8 mouse cellular contexts compared by ENCODE assay signal in the genomic region with DNA sequence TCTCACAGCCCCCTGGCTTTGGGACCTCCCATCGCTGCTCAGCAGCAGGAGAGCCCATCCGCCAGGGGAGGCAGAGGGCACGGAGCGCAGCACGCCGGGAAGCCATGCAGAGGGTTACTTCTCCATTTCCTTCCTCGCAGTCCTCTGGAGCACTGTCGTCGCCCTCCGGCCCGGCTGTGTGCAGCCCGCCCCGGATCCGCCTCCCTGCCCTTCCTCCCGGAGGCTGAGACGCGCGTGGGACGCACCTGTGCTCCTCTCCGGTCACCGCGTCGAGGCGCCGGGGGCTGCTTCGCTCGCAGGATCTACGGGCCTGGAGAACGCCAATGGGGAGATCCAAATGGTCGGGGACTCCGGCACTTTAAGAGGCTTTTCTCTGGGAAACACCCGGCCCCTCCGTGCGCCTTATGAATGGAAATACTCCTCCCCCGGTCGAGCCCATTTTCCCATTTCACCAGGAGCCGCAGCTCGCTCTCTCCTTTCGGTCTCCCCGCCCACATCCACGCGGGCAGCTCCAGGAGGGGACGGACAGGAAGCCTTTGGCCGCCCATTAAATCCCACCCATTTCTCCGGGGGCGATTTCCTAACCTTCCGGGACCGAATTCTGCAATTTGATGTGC. TPM values are rescaled to one million over a fixed set of nuclear protein-coding genes. Genes with fewer than 3 reads are reported as not detected.
DNase-seq lines count a peak whose midpoint lies in the region; ATAC-seq and TF ChIP-seq lines count a peak whose summit lies in the region.

Gene Unc79, plus strand, starts transcription at position 82 of the 617 bp plus-strand sequence.

- H3K4me1 ChIP-seq in kidney, adult 2 months (ENCODE audit: control insufficient read depth, insufficient read depth, low read length) = no peaks in the 10 kb centered on the region
- H3K4me1 ChIP-seq in midbrain, embryonic 11.5 days (ENCODE audit: control insufficient read depth, insufficient read depth, low read length) = peaks cover 4% of the 10 kb centered on the region; the same call in 1 of the 2 replicates
- peaks cover 5% of the 10 kb centered on the region; the same call in 1 of the 2 replicates for H3K4me1 ChIP-seq in stomach, embryonic 14.5 days (ENCODE audit: control insufficient read depth, insufficient read depth, low read length)

- WGBS in kidney, adult 2 months = under 1% methylated on average over 48 of the region's 48 CpGs
- WGBS in midbrain, embryonic 11.5 days = under 1% methylated on average over 48 of the region's 48 CpGs
- under 1% methylated on average over 46 of the region's 48 CpGs for WGBS in stomach, embryonic 14.5 days

- intact Hi-C loops in gastrocnemius, postnatal 14 days (cut with DNase I; ENCODE audit: low total_unique reads) = no loop called here
- intact Hi-C loops in left cerebral cortex, postnatal 4 days (cut with DNase I) = loop anchor here (10.0 kb wide), 1 partner anchor 106 kb away; no protein-coding TSS in a partner anchor

- peak within 1 kb of the TSS; percentile 91 for H3K4me2 ChIP-seq in midbrain, embryonic 11.5 days
- peak within 1 kb of the TSS; percentile 86 for H3K4me2 ChIP-seq in stomach, embryonic 14.5 days (replicated peaks; ENCODE audit: low read depth, low read length)

- H3K36me3 ChIP-seq in kidney, adult 2 months (ENCODE audit: control insufficient read depth, insufficient read depth, low read length) = no peaks in the 10 kb centered on the region
- no peaks in the 10 kb centered on the region for H3K36me3 ChIP-seq in midbrain, embryonic 11.5 days (ENCODE audit: control insufficient read depth, insufficient read depth, low read length)
- H3K36me3 ChIP-seq in stomach, embryonic 14.5 days (ENCODE audit: control insufficient read depth, insufficient read depth, low read length) = no peaks in the 10 kb centered on the region

- DNase-seq in gastrocnemius, postnatal 14 days = peak; percentile 27
- DNase-seq in gastrocnemius, adult 18-20 months (ENCODE audit: low spot score) = no peak
- DNase-seq in cerebellum, postnatal 10 days = peak; percentile 90 to 92
- peak; percentile 82 to 84 for DNase-seq in frontal cortex, postnatal 10 days (ENCODE audit: low spot score in 2 of 2)
- no peak for DNase-seq in kidney, adult 2 months
- DNase-seq in left cerebral cortex, postnatal 4 days = peak; percentile 83
- DNase-seq in midbrain, embryonic 11.5 days (ENCODE audit: low spot score, missing footprints) = peak; percentile 97

- TF ChIP-seq POLR2A in kidney, adult 2 months (IDR thresholded peaks at IDR 0.05; ENCODE audit: low read depth, low read length) = no peak

- TF ChIP-seq CTCF in kidney, adult 2 months (conservative IDR thresholded peaks at IDR 0.05; ENCODE audit: insufficient read depth, insufficient read length, low read depth, low read length) = no peak

- peaks cover 2% of the 10 kb centered on the region; the same call in 1 of the 2 replicates for H3K27me3 ChIP-seq in kidney, adult 2 months (replicated peaks; ENCODE audit: control insufficient read depth, insufficient read depth, low read length)
- no peaks in the 10 kb centered on the region for H3K27me3 ChIP-seq in midbrain, embryonic 11.5 days (ENCODE audit: control insufficient read depth, insufficient read depth, low read length)
- H3K27me3 ChIP-seq in stomach, embryonic 14.5 days (ENCODE audit: control insufficient read depth, insufficient read depth, low read length) = no peaks in the 10 kb centered on the region

- H3K4me3 ChIP-seq in kidney, adult 2 months (ENCODE audit: insufficient read depth, low read depth, low read length) = peak within 1 kb of the TSS; percentile 34
- H3K4me3 ChIP-seq in midbrain, embryonic 11.5 days (ENCODE audit: low read depth, low read length) = peak within 1 kb of the TSS; percentile 56
- peak within 1 kb of the TSS; percentile 51 for H3K4me3 ChIP-seq in stomach, embryonic 14.5 days (ENCODE audit: low read depth, low read length)

- H3K9me3 ChIP-seq in midbrain, embryonic 11.5 days (ENCODE audit: control insufficient read depth, low read length) = no peaks in the 10 kb centered on the region
- H3K9me3 ChIP-seq in stomach, embryonic 14.5 days (ENCODE audit: control insufficient read depth, low read depth, low read length) = no peaks in the 10 kb centered on the region

- no peak within 1 kb of the TSS for H3K27ac ChIP-seq in kidney, adult 2 months (ENCODE audit: insufficient read depth, low read depth, low read length)
- H3K27ac ChIP-seq in midbrain, embryonic 11.5 days (ENCODE audit: low read depth, low read length) = peak within 1 kb of the TSS; percentile 87
- no peak within 1 kb of the TSS for H3K27ac ChIP-seq in stomach, embryonic 14.5 days (ENCODE audit: low read length)

- H3K9ac ChIP-seq in midbrain, embryonic 11.5 days (ENCODE audit: low read length) = peak within 1 kb of the TSS; percentile 59
- no peak within 1 kb of the TSS for H3K9ac ChIP-seq in stomach, embryonic 14.5 days (replicated peaks; ENCODE audit: low read depth, low read length)

- ATAC-seq in midbrain, embryonic 11.5 days (ENCODE audit: low FRiP score) = peak; percentile 84
- peak; percentile 79 for ATAC-seq in stomach, embryonic 14.5 days (ENCODE audit: insufficient number of reproducible peaks, insufficient read depth, low FRiP score, low read depth)

RNA-seq across cellular contexts. Expression of gene Unc79, which starts in this region (rescaled TPM):
- total RNA-seq in gastrocnemius, postnatal 14 days (2021) = under 1 TPM; 0.07 to 0.10 TPM
- total RNA-seq in gastrocnemius, adult 18-20 months (2021) = under 1 TPM; 0.02 to 0.11 TPM
- 0.03 and 0.13 TPM in 2 replicates for polyA plus RNA-seq in kidney, adult 2 months (2012; rRNA removed)
- total RNA-seq in left cerebral cortex, postnatal 4 days (2021) = 10 to 100 TPM; 43.4 to 44.6 TPM
- 2.6 and 2.9 TPM in 2 replicates for polyA plus RNA-seq in midbrain, embryonic 11.5 days (2014; fragmentation: Nextera tagmentation; extraction: Ambion mirVana)
- 1.0 and 1.1 TPM in 2 replicates for polyA plus RNA-seq in stomach, embryonic 14.5 days (2014; fragmentation: Nextera tagmentation; extraction: Ambion mirVana)

Comparison
In these comparisons a context has a peak if more than half of its experiments do, and no peak if none do; other contexts are left out.
1. RNA of gene Unc79 (total RNA-seq): 43.4 to 44.6 TPM in left cerebral cortex, postnatal 4 days; 0.02 to 0.11 TPM in gastrocnemius, adult 18-20 months and 0.07 to 0.10 TPM in gastrocnemius, postnatal 14 days; every median in the first group is over 10 times any median in the second.
2. Peak in DNase-seq in gastrocnemius, postnatal 14 days; RNA of the gene not detected or under 1 TPM.
3. DNase-seq: peak in cerebellum, postnatal 10 days (2 of 2), frontal cortex, postnatal 10 days (2 of 2), left cerebral cortex, postnatal 4 days (single experiment) and midbrain, embryonic 11.5 days (single experiment); none in gastrocnemius, adult 18-20 months (single experiment) and kidney, adult 2 months (single experiment).
4. Peak in every context shown above with its lines, with median percentiles within 50 percentile points of each other: H3K4me3 ChIP-seq.